Mouse (Mus musculus) neural tube, embryonic 14.5 days (tissue): ENCODE results near the gene Tnfrsf12a. TPM values are rescaled to one million over a fixed set of nuclear protein-coding genes. Genes with fewer than 3 reads are reported as not detected.

Experiments used
- ATAC-seq: fragments of 200-750 bp; cut with Nextera tagmentation; 2 replicates; pipeline ENCODE4 v1.8.0; 2017; ENCODE audit warnings: low read depth, mild to moderate bottlenecking, moderate TSS enrichment, moderate library complexity
- H3K27ac ChIP-seq: fragments of 300-500 bp; sonication (generic); 2 replicates; pipeline ENCODE4 v1.5.1; 2014; ENCODE audit warnings: low read depth, mild to moderate bottlenecking, control low read depth, low read length, moderate library complexity, mixed read lengths
- H3K27me3 ChIP-seq: fragments of 300-500 bp; sonication (generic); 2 replicates; pipeline ENCODE4 v1.6.1; 2014; ENCODE audit warnings: low read length; ENCODE audit not compliant: control insufficient read depth, insufficient read depth
- H3K36me3 ChIP-seq: fragments of 300-500 bp; sonication (generic); 2 replicates; pipeline ENCODE4 v1.6.1; 2014; ENCODE audit warnings: low read length, mixed read lengths; ENCODE audit not compliant: control insufficient read depth, insufficient read depth
- H3K4me1 ChIP-seq: fragments of 300-500 bp; sonication (generic); 2 replicates; pipeline ENCODE4 v1.6.1; 2014; ENCODE audit warnings: low read length; ENCODE audit not compliant: control insufficient read depth, insufficient read depth
- H3K4me2 ChIP-seq: fragments of 300-500 bp; sonication (generic); 2 replicates; pipeline ENCODE4 v1.6.1; 2014; ENCODE audit warnings: mild to moderate bottlenecking, low read depth, low read length, control low read depth
- H3K4me3 ChIP-seq: fragments of 300-500 bp; sonication (generic); 2 replicates; pipeline ENCODE4 v1.5.1; 2014; ENCODE audit warnings: low read depth, low read length, control low read depth, mixed read lengths
- H3K9ac ChIP-seq: fragments of 300-500 bp; sonication (generic); replicated peaks from 2 replicates; pipeline ENCODE4 v1.6.1; 2014; ENCODE audit warnings: low read depth, mild to moderate bottlenecking, control low read depth, low read length, mixed read lengths
- H3K9me3 ChIP-seq: fragments of 300-500 bp; sonication (generic); 2 replicates; pipeline ENCODE4 v1.6.1; 2016; ENCODE audit warnings: low read length; ENCODE audit not compliant: control insufficient read depth
- WGBS: fragments of 180-500 bp; shearing (Covaris S2); extraction: QIAGEN DNeasy Blood & Tissue Kit; methylation state at CpG from one replicate; pipeline ENCODE4 v1.1.7; 2014; 5-methylcytosine and 5-hydroxymethylcytosine counted together
- polyA plus RNA-seq: library from polyadenylated mRNA; unstranded; fragments of >200 nt; fragmentation: Nextera tagmentation; extraction: Ambion mirVana; gene quantifications from 2 replicates; pipeline ENCODE4 v1.2.1, GENCODE M21; 2014

Gene Tnfrsf12a
- polyA plus RNA-seq, 1 experiment from 2014 or later: 2.6 TPM

DNA sequence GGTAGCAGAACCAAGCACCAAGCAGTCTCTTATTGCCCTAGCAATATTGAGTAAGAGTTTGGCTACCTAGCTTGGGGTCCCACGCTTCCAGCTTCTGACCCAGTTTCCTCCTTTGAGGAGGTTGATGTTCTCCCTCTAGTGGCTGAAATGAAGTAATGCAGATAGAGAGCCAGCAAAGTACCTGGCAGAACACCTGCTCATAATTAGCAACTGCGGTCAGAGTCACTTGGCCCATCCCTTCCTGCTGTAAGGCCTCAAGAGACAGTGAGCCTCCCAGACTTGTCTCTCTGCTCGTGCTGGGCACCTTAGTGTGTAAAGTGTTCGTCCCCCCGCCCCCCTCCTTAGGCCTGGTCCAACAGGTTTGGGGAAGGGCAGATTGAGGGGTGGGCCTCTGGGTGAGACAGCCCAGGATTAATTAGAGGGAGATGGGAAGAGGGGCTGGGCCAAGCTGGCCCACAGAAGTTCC is 12.7 kb downstream of the Tnfrsf12a start:
- Histone ChIP-seq H3K9ac (no peak overlapping the region), H3K27ac (no peak overlapping the region), H3K4me1 (no peaks in the 10 kb centered on the region), H3K4me2 (no peak overlapping the region), H3K9me3 (no peaks in the 10 kb centered on the region), H3K27me3 (peaks cover 14% of the 10 kb centered on the region), H3K4me3 (no peak overlapping the region), H3K36me3 (peaks cover 5% of the 10 kb centered on the region; the same call in 1 of the 2 replicates)
- peak; percentile 25; the same call in 1 of the 2 replicates for ATAC-seq
- 14% methylated on average over 5 of the region's 5 CpGs for WGBS

GRCm38 (mm10) chr17:23661526-23661925 is 15.7 kb downstream of the Tnfrsf12a start:
- Histone ChIP-seq H3K4me3 (no peak overlapping the region), H3K4me1 (no peaks in the 10 kb centered on the region), H3K9ac (no peak overlapping the region), H3K9me3 (no peaks in the 10 kb centered on the region), H3K36me3 (no peaks in the 10 kb centered on the region), H3K4me2 (no peak overlapping the region), H3K27me3 (peaks cover 14% of the 10 kb centered on the region), H3K27ac (no peak overlapping the region)
- 1% methylated on average over 9 of the region's 9 CpGs for WGBS
- no peak for ATAC-seq

DNA sequence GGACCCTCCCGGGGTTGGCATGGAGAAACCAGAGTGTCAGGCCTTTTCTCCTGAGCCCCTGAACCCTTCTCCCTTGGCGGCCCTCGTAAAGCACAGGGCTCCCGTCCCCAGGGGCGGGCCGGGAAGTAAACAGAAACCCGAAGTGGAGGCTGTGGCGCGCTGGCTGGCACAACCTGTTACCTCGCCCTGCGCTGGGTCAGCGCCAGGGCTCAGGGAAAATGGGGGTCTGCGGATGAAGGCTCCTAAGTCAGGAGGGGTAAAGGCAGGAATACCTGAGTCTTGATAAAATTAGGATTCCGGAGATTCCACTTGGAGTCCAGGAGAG is 16.4 kb downstream of the Tnfrsf12a start:
- 2% methylated on average over 14 of the region's 14 CpGs for WGBS
- no peak overlapping the region for H3K4me2 ChIP-seq
- H3K36me3 ChIP-seq: no peaks in the 10 kb centered on the region
- H3K9me3 ChIP-seq: no peaks in the 10 kb centered on the region
- ATAC-seq: no peak
- H3K4me1 ChIP-seq: no peaks in the 10 kb centered on the region
- peaks cover 14% of the 10 kb centered on the region for H3K27me3 ChIP-seq
- no peak overlapping the region for H3K27ac ChIP-seq
- H3K9ac ChIP-seq: no peak overlapping the region
- no peak overlapping the region for H3K4me3 ChIP-seq

GRCm38 (mm10) chr17:23660117-23660875 is 17.0 kb downstream of the Tnfrsf12a start, which contains the start of gene Bicdl2:
Gene Bicdl2, plus strand, starts transcription at chr17:23660506.
- Histone ChIP-seq H3K4me3 (no peak within 1 kb of the TSS), H3K4me2 (no peak within 1 kb of the TSS), H3K9ac (no peak within 1 kb of the TSS), H3K27me3 (peaks cover 14% of the 10 kb centered on the region), H3K27ac (no peak within 1 kb of the TSS), H3K9me3 (no peaks in the 10 kb centered on the region), H3K4me1 (no peaks in the 10 kb centered on the region), H3K36me3 (no peaks in the 10 kb centered on the region)
- WGBS: 6% methylated on average over 27 of the region's 27 CpGs
- ATAC-seq: no peak

- WGBS: 78% methylated on average over 3 of the region's 3 CpGs
- no peak for ATAC-seq
- no peaks in the 10 kb centered on the region for H3K4me1 ChIP-seq
- H3K36me3 ChIP-seq: no peaks in the 10 kb centered on the region
- H3K4me2 ChIP-seq: no peak overlapping the region
- H3K9me3 ChIP-seq: no peaks in the 10 kb centered on the region
- no peak overlapping the region for H3K27ac ChIP-seq
- H3K9ac ChIP-seq: no peak overlapping the region
- H3K27me3 ChIP-seq: peaks cover 14% of the 10 kb centered on the region
- H3K4me3 ChIP-seq: no peak overlapping the region
These were observed 18.8 kb downstream of the Tnfrsf12a start for GRCm38 (mm10) chr17:23658450-23658849.

DNA sequence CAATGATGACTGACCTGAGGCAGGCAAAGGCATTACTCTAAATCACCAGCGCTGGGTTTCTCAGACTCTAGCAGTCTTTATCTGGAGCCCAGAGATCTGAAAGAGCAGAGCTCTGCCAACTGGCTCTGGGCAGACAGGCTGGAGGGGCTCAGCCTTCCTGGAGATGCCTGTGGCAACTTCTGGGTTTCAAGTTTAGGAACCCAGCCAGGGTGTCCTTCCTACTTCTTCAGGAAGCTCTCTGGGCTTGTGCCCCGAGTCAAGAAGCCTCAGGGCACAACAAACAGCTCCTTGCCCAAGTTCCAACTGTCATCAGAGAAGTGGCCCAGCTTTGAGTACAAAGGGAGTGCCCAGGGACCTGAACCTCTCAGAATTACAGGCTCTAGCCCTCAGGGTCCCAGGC is 22.9 kb downstream of the Tnfrsf12a start:
- Histone ChIP-seq H3K27me3 (no peaks in the 10 kb centered on the region), H3K36me3 (no peaks in the 10 kb centered on the region), H3K9me3 (no peaks in the 10 kb centered on the region), H3K9ac (no peak overlapping the region), H3K4me1 (no peaks in the 10 kb centered on the region), H3K4me3 (no peak overlapping the region), H3K27ac (no peak overlapping the region), H3K4me2 (no peak overlapping the region)
- ATAC-seq: no peak
- WGBS: 57% methylated on average over 2 of the region's 2 CpGs

DNA sequence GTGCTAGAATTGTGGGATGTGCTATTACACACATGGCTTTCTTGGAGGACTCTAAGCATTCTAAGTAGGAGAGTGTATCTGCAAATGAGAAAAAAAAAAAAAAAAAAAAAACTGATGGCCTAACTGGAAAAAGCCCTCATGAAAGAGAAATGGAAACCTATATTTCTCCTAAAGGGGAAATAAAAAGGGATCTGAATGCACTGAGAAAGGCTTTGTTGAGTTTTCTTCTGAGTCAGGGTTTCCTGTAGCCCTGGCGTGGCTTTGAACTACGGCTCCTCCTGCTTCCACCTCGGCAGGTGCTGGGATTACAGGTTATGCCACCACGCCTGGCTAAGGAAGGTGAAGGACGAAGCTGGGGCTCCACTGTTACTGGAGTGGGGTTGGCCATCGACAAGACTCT is 23.3 kb downstream of the Tnfrsf12a start:
- Histone ChIP-seq H3K4me2 (no peak overlapping the region), H3K27ac (no peak overlapping the region), H3K4me3 (no peak overlapping the region), H3K4me1 (no peaks in the 10 kb centered on the region), H3K27me3 (no peaks in the 10 kb centered on the region), H3K9me3 (no peaks in the 10 kb centered on the region), H3K9ac (no peak overlapping the region), H3K36me3 (no peaks in the 10 kb centered on the region)
- WGBS: 65% methylated on average over 6 of the region's 6 CpGs
- no peak for ATAC-seq

DNA sequence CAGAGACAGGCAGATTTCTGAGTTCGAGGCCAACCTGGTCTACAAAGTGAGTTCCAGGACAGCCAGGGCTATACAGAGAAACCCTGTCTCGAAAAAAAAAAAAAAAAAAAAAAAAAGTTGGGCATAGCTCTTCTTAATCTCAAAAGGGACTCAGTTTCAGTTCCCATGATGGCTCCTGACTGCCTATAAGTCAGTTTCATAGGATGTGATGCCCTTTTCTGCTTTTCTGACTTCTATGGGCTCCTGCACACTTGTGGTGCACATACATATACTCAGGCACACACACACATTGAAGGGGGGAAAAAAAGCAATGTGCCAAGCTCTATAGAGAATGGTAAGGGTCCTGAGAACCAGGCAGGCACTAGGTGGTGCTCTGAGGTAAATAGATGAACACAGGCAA is 23.9 kb downstream of the Tnfrsf12a start:
- WGBS: 89% methylated on average over 1 of the region's 2 CpGs
- Histone ChIP-seq H3K4me2 (no peak overlapping the region), H3K36me3 (no peaks in the 10 kb centered on the region), H3K9me3 (no peaks in the 10 kb centered on the region), H3K9ac (no peak overlapping the region), H3K4me3 (no peak overlapping the region), H3K4me1 (no peaks in the 10 kb centered on the region), H3K27me3 (no peaks in the 10 kb centered on the region), H3K27ac (no peak overlapping the region)
- ATAC-seq: no peak

GRCm38 (mm10) chr17:23651363-23651762 is 25.9 kb downstream of the Tnfrsf12a start:
- Histone ChIP-seq H3K9me3 (no peaks in the 10 kb centered on the region), H3K9ac (no peak overlapping the region), H3K4me2 (no peak overlapping the region), H3K36me3 (no peaks in the 10 kb centered on the region), H3K4me1 (no peaks in the 10 kb centered on the region), H3K27ac (no peak overlapping the region), H3K27me3 (no peaks in the 10 kb centered on the region), H3K4me3 (no peak overlapping the region)
- ATAC-seq: no peak
- WGBS: 84% methylated on average over 6 of the region's 6 CpGs
